Mouse (Mus musculus): ENCODE data around the gene Gm28308. TPM values are rescaled to one million over a fixed set of nuclear protein-coding genes. Genes with fewer than 3 reads are reported as not detected.

Gene Gm28308
- polyA plus RNA-seq, 1 experiment from 2014 or later: not detected

Other genes with a start within 250 kb of the Gm28308 start
- gene Skap2, start 200.8 kb downstream of the Gm28308 start, polyA plus RNA-seq (2014; fragmentation: Illumina TruSeq; extraction: RNeasy Lipid Tissue Mini Kit (QIAGEN cat#74804); ENCODE audit: low replicate concordance): 82.4 TPM
- gene Hoxa1, start 55.0 kb downstream of the Gm28308 start, polyA plus RNA-seq (2014; fragmentation: Illumina TruSeq; extraction: RNeasy Lipid Tissue Mini Kit (QIAGEN cat#74804); ENCODE audit: low replicate concordance): 0.56 TPM
- gene Hoxa2, start 48.5 kb downstream of the Gm28308 start, polyA plus RNA-seq (2014; fragmentation: Illumina TruSeq; extraction: RNeasy Lipid Tissue Mini Kit (QIAGEN cat#74804); ENCODE audit: low replicate concordance): 2.6 TPM
- 0.19 TPM for gene 5730596B20Rik, start 35.8 kb downstream of the Gm28308 start, polyA plus RNA-seq (2014; fragmentation: Illumina TruSeq; extraction: RNeasy Lipid Tissue Mini Kit (QIAGEN cat#74804); ENCODE audit: low replicate concordance)
- gene Hoxa4, start 21.6 kb downstream of the Gm28308 start, polyA plus RNA-seq (2014; fragmentation: Illumina TruSeq; extraction: RNeasy Lipid Tissue Mini Kit (QIAGEN cat#74804); ENCODE audit: low replicate concordance): 3.0 TPM
- gene Hoxa5, start 8.8 kb downstream of the Gm28308 start, polyA plus RNA-seq (2014; fragmentation: Illumina TruSeq; extraction: RNeasy Lipid Tissue Mini Kit (QIAGEN cat#74804); ENCODE audit: low replicate concordance): 6.5 TPM
- gene Hoxa6, start 4.6 kb downstream of the Gm28308 start, polyA plus RNA-seq (2014; fragmentation: Illumina TruSeq; extraction: RNeasy Lipid Tissue Mini Kit (QIAGEN cat#74804); ENCODE audit: low replicate concordance): not detected
- 5.9 TPM for gene Hoxa3, start within 50 bp of the Gm28308 start, polyA plus RNA-seq (2014; fragmentation: Illumina TruSeq; extraction: RNeasy Lipid Tissue Mini Kit (QIAGEN cat#74804); ENCODE audit: low replicate concordance)
- gene Hoxa7, start 8.5 kb upstream of the Gm28308 start, polyA plus RNA-seq (2014; fragmentation: Illumina TruSeq; extraction: RNeasy Lipid Tissue Mini Kit (QIAGEN cat#74804); ENCODE audit: low replicate concordance): 0.48 TPM
- 0.59 TPM for gene Hoxa9, start 17.8 kb upstream of the Gm28308 start, polyA plus RNA-seq (2014; fragmentation: Illumina TruSeq; extraction: RNeasy Lipid Tissue Mini Kit (QIAGEN cat#74804); ENCODE audit: low replicate concordance)
- not detected for gene Hoxa10, start 27.5 kb upstream of the Gm28308 start, polyA plus RNA-seq (2014; fragmentation: Illumina TruSeq; extraction: RNeasy Lipid Tissue Mini Kit (QIAGEN cat#74804); ENCODE audit: low replicate concordance)
- not detected for gene Hoxa11, start 32.5 kb upstream of the Gm28308 start, polyA plus RNA-seq (2014; fragmentation: Illumina TruSeq; extraction: RNeasy Lipid Tissue Mini Kit (QIAGEN cat#74804); ENCODE audit: low replicate concordance)
- not detected for gene Hoxa13, start 47.5 kb upstream of the Gm28308 start, polyA plus RNA-seq (2014; fragmentation: Illumina TruSeq; extraction: RNeasy Lipid Tissue Mini Kit (QIAGEN cat#74804); ENCODE audit: low replicate concordance)
- gene Evx1, start 100.2 kb upstream of the Gm28308 start, polyA plus RNA-seq (2014; fragmentation: Illumina TruSeq; extraction: RNeasy Lipid Tissue Mini Kit (QIAGEN cat#74804); ENCODE audit: low replicate concordance): not detected